Mouse (Mus musculus) lung, adult 2 months (tissue): ENCODE data around the gene Pskh1. TPM values are rescaled to one million over a fixed set of nuclear protein-coding genes. Genes with fewer than 3 reads are reported as not detected.
A peak's percentile ranks its signal among the peaks of the same experiment; 100 is the strongest.

ENCODE experiments used
- DNase-seq: peaks from one replicate; pipeline ENCODE4 v3.0.0; 2022
- H3K4me1 ChIP-seq: fragments of 200-500 bp; 2 replicates; pipeline ENCODE4 v1.6.1; 2011; ENCODE audit warnings: low read length; ENCODE audit not compliant: control insufficient read depth, insufficient read depth
- H3K4me3 ChIP-seq: fragments of 200-500 bp; replicated peaks from 2 replicates; pipeline ENCODE3; 2011; ENCODE audit warnings: low read depth, mild to moderate bottlenecking, control low read depth, low read length; ENCODE audit errors: extremely low read depth
- CTCF ChIP-seq: fragments of 200-500 bp; IDR thresholded peaks from 2 replicates; pipeline ENCODE4 v1.5.1; 2011; ENCODE audit warnings: mild to moderate bottlenecking, low read length, control low read depth; ENCODE audit not compliant: insufficient read depth
- POLR2A ChIP-seq: fragments of 200-500 bp; IDR thresholded peaks from 2 replicates; pipeline ENCODE4 v1.6.1; 2011; ENCODE audit warnings: low read depth, mild to moderate bottlenecking, control low read depth, low read length, borderline replicate concordance; ENCODE audit errors: extremely low read depth
- WGBS: fragments of 180-500 bp; shearing (Covaris S2); methylation state at CpG from one replicate; pipeline ENCODE4 v1.1.7; 2018; 5-methylcytosine and 5-hydroxymethylcytosine counted together
- polyA plus RNA-seq: library from polyadenylated mRNA; depleted of rRNA; stranded (reverse); fragments of >200 nt; gene quantifications from 2 replicates; pipeline ENCODE4 v1.2.3, GENCODE M21; 2012; rRNA removed

Pskh1 gene
- polyA plus RNA-seq, 1 experiment: 43.7 TPM

GRCm38 (mm10) chr8:105965905-105966341 lies 65.7 kb downstream of the Pskh1 start, which contains the start of gene Slc12a4:
TSS of gene Slc12a4 (minus strand) at chr8:105966097.
- H3K4me1 ChIP-seq: peaks cover 17% of the 10 kb centered on the region
- peak; percentile 82 for DNase-seq
- peak within 1 kb of the TSS; percentile 79 for H3K4me3 ChIP-seq
- whole genome bisulfite sequencing: under 1% methylated on average over 46 of the region's 47 CpGs
- no peak for TF ChIP-seq CTCF
- TF ChIP-seq POLR2A: peak; percentile 76

GRCm38 (mm10) chr8:105966692-105967311 lies 66.6 kb downstream of the Pskh1 start:
- peak; percentile 28 for DNase-seq
- Histone ChIP-seq H3K4me3 (peak overlapping the region; percentile 29), H3K4me1 (peaks cover 17% of the 10 kb centered on the region)
- 14% methylated on average over 19 of the region's 19 CpGs for WGBS
- TF ChIP-seq POLR2A: no peak
- TF ChIP-seq CTCF: no peak

- DNase-seq: no peak
- H3K4me3 ChIP-seq: no peak overlapping the region
- peaks cover 14% of the 10 kb centered on the region for H3K4me1 ChIP-seq
- 78% methylated on average over 1 of the region's 1 CpGs for WGBS
- TF ChIP-seq POLR2A (no peak), CTCF (no peak)
Observed at GRCm38 (mm10) chr8:105969367-105969766, 69.1 kb downstream of the Pskh1 start.

- TF ChIP-seq CTCF (no peak), POLR2A (no peak)
- Histone ChIP-seq H3K4me1 (peaks cover 8% of the 10 kb centered on the region), H3K4me3 (no peak overlapping the region)
- 75% methylated on average over 8 of the region's 8 CpGs for WGBS
- DNase-seq: no peak
Observed at GRCm38 (mm10) chr8:105971019-105971720, 70.9 kb downstream of the Pskh1 start.

GRCm38 (mm10) chr8:105975363-105975762 lies 75.1 kb downstream of the Pskh1 start:
- TF ChIP-seq CTCF: no peak
- WGBS: 64% methylated on average over 7 of the region's 7 CpGs
- Histone ChIP-seq H3K4me3 (no peak overlapping the region), H3K4me1 (no peaks in the 10 kb centered on the region)
- DNase-seq: no peak

- 93% methylated on average over 15 of the region's 15 CpGs for WGBS
- TF ChIP-seq CTCF (no peak), POLR2A (no peak)
- no peaks in the 10 kb centered on the region for H3K4me1 ChIP-seq
- no peak for DNase-seq
- no peak within 1 kb of the TSS for H3K4me3 ChIP-seq
Observed at GRCm38 (mm10) chr8:105979325-105979724, 79.1 kb downstream of the Pskh1 start, which contains the start of gene Dpep3. TSS of gene Dpep3 (minus strand) at chr8:105979429.

GRCm38 (mm10) chr8:105981146-105981545 lies 80.9 kb downstream of the Pskh1 start:
- no peak for DNase-seq
- no peak for TF ChIP-seq POLR2A
- Histone ChIP-seq H3K4me1 (no peaks in the 10 kb centered on the region), H3K4me3 (no peak overlapping the region)
- WGBS: 87% methylated on average over 1 of the region's 1 CpGs

Other genes with a start within 250 kb of the Pskh1 start
- 3.8 and 4.9 TPM in 2 replicates for gene Carmil2, start 214.2 kb upstream of the Pskh1 start, polyA plus RNA-seq
- 33.8 and 37.8 TPM in 2 replicates for gene Acd, start 199.3 kb upstream of the Pskh1 start, polyA plus RNA-seq
- gene Pard6a, start 199.3 kb upstream of the Pskh1 start, polyA plus RNA-seq: 14.1 and 14.5 TPM in 2 replicates
- gene 4933405L10Rik, start 192.8 kb upstream of the Pskh1 start, polyA plus RNA-seq: not detected in 2 replicates
- gene Enkd1, start 192.2 kb upstream of the Pskh1 start, polyA plus RNA-seq: 9.6 and 9.9 TPM in 2 replicates
- gene Gfod2, start 141.8 kb upstream of the Pskh1 start, polyA plus RNA-seq: 12.2 and 14.8 TPM in 2 replicates
- gene Ranbp10, start 73.1 kb upstream of the Pskh1 start, polyA plus RNA-seq: 25.8 and 28.5 TPM in 2 replicates
- gene Tsnaxip1, start 72.7 kb upstream of the Pskh1 start, polyA plus RNA-seq: 1.0 and 2.2 TPM in 2 replicates
- gene Cenpt, start 47.2 kb upstream of the Pskh1 start, polyA plus RNA-seq: 12.0 and 17.4 TPM in 2 replicates
- gene Thap11, start 45.3 kb upstream of the Pskh1 start, polyA plus RNA-seq: 54.9 and 60.8 TPM in 2 replicates
- gene Nutf2, start 39.9 kb upstream of the Pskh1 start, polyA plus RNA-seq: 17.9 and 27.0 TPM in 2 replicates
- gene Edc4, start 19.6 kb upstream of the Pskh1 start, polyA plus RNA-seq: 78.8 and 90.9 TPM in 2 replicates
- gene Nrn1l, start 6.9 kb upstream of the Pskh1 start, polyA plus RNA-seq: 3.2 and 5.3 TPM in 2 replicates
- 2.2 and 13.8 TPM in 2 replicates for gene Ctrl, start 33.4 kb downstream of the Pskh1 start, polyA plus RNA-seq
- 211 and 217 TPM in 2 replicates for gene Psmb10, start 38.0 kb downstream of the Pskh1 start, polyA plus RNA-seq
- 3.4 and 3.6 TPM in 2 replicates for gene Lcat, start 42.9 kb downstream of the Pskh1 start, polyA plus RNA-seq
- gene Slc12a4, start 65.7 kb downstream of the Pskh1 start, polyA plus RNA-seq: 84.3 and 96.8 TPM in 2 replicates
- gene Dpep3, start 79.0 kb downstream of the Pskh1 start, polyA plus RNA-seq: 0.30 and 0.55 TPM in 2 replicates
- 5.5 and 10.3 TPM in 2 replicates for gene Dus2, start 90.9 kb downstream of the Pskh1 start, polyA plus RNA-seq
- gene Dpep2nb, start 105.5 kb downstream of the Pskh1 start, polyA plus RNA-seq: not detected in 2 replicates
- 6.5 and 6.7 TPM in 2 replicates for gene Ddx28, start 111.4 kb downstream of the Pskh1 start, polyA plus RNA-seq
- 17.7 and 19.9 TPM in 2 replicates for gene Nfatc3, start 158.4 kb downstream of the Pskh1 start, polyA plus RNA-seq
- 40.1 and 47.0 TPM in 2 replicates for gene Esrp2, start 236.5 kb downstream of the Pskh1 start, polyA plus RNA-seq
- gene Pla2g15, start 250.0 kb downstream of the Pskh1 start, polyA plus RNA-seq: 24.8 and 28.3 TPM in 2 replicates